Mouse (Mus musculus) CH12.LX (cell line): ENCODE results near the gene Cox17.

Source experiments
- CTCF ChIP-seq, 2 experiments: IDR thresholded peaks in 1 of 2; conservative IDR thresholded peaks in 1 of 2; 2 replicates each; pipeline ENCODE4 v1.5.1; 2011 to 2012; ENCODE audit warnings: low read depth in 2 of 2, low read length in 2 of 2, improper control_type of control experiment in 1 of 2, inconsistent platforms in 1 of 2, mild to moderate bottlenecking in 1 of 2, moderate library complexity in 1 of 2
- E2F4 ChIP-seq: IDR thresholded peaks from 2 replicates; pipeline ENCODE4 v1.6.1; 2011; ENCODE audit warnings: low read depth, low read length, improper control_type of control experiment; ENCODE audit not compliant: insufficient replicate concordance
- EP300 ChIP-seq: IDR thresholded peaks from 2 replicates; pipeline ENCODE4 v1.6.1; 2011; ENCODE audit warnings: low read length, improper control_type of control experiment
- ETS1 ChIP-seq: conservative IDR thresholded peaks from 2 replicates; pipeline ENCODE4 v1.6.1; 2012; ENCODE audit warnings: low read depth, mild to moderate bottlenecking, inconsistent platforms, low read length, improper control_type of control experiment, moderate library complexity
- MXI1 ChIP-seq: IDR thresholded peaks from 2 replicates; pipeline ENCODE4 v1.6.1; 2011; ENCODE audit warnings: mild to moderate bottlenecking, low read depth, low read length, improper control_type of control experiment
- NRF1 ChIP-seq: IDR thresholded peaks from 2 replicates; pipeline ENCODE4 v1.6.1; 2014; ENCODE audit warnings: low read depth, mild to moderate bottlenecking, inconsistent platforms, low read length, improper control_type of control experiment, moderate library complexity
- PAX5 ChIP-seq: IDR thresholded peaks from 2 replicates; pipeline ENCODE4 v1.6.1; 2012; ENCODE audit warnings: low read length, inconsistent platforms, mixed read lengths
- POLR2A ChIP-seq: IDR thresholded peaks from 2 replicates; pipeline ENCODE4 v1.6.1; 2011; ENCODE audit warnings: low read depth, mild to moderate bottlenecking, improper control_type of control experiment, low read length
- RAD21 ChIP-seq: IDR thresholded peaks from 2 replicates; pipeline ENCODE4 v1.6.1; 2011; ENCODE audit warnings: low read depth, mild to moderate bottlenecking, low read length, improper control_type of control experiment, moderate library complexity
- TCF12 ChIP-seq: IDR thresholded peaks from 2 replicates; pipeline ENCODE4 v1.6.1; 2014; ENCODE audit warnings: low read depth, mild to moderate bottlenecking, inconsistent platforms, low read length, improper control_type of control experiment
- USF1 ChIP-seq: IDR thresholded peaks from 2 replicates; pipeline ENCODE4 v1.6.1; 2014; ENCODE audit warnings: low read depth, mild to moderate bottlenecking, inconsistent platforms, low read length, improper control_type of control experiment
- ZMIZ1 ChIP-seq: IDR thresholded peaks from 2 replicates; pipeline ENCODE4 v1.6.1; 2012; ENCODE audit warnings: low read depth, mild to moderate bottlenecking, inconsistent platforms, low read length, improper control_type of control experiment

GRCm38 (mm10) chr16:38321452-38321935, 25.3 kb upstream of the Cox17 start:
- TF ChIP-seq CTCF (conservative IDR thresholded peaks at IDR 0.05 in 1 of 2, IDR thresholded peaks at IDR 0.05 in 1 of 2; ENCODE audit: low read depth in 2 of 2, low read length in 2 of 2), result peak; percentile 47 to 87; a peak in 3 of 4 replicates
- peak; percentile 58 for TF ChIP-seq TCF12
- TF ChIP-seq PAX5, result no peak
- TF ChIP-seq EP300, result peak; percentile 69
- TF ChIP-seq E2F4, result no peak
- no peak for TF ChIP-seq USF1
- TF ChIP-seq MXI1, result 0 out of 2 replicates have a peak, but pooled peaks have one; percentile 64
- TF ChIP-seq NRF1, result peak; percentile 40; the same call in 1 of the 2 replicates
- TF ChIP-seq POLR2A, result no peak
- TF ChIP-seq ETS1, result peak; percentile 78
- no peak for TF ChIP-seq ZMIZ1
- peak; percentile 57 for TF ChIP-seq RAD21
